Comparison of ENCODE assay signal across 18 mouse cellular contexts in genomic region chr16:5798188-5798587, GRCm38 (mm10).
A peak's percentile ranks its signal among the peaks of the same experiment; 100 is the strongest.
DNase-seq lines count a peak whose midpoint lies in the region; ATAC-seq and TF ChIP-seq lines count a peak whose summit lies in the region.
"Had no signal": no experiment of that assay in that cellular context is flagged by ENCODE, and none has a peak within 500 bp of the region (broad histone marks: within the 10 kb centered on the region; RNA-seq: fewer than 3 reads in every experiment).

No protein-coding gene starts in this region.

- TF ChIP-seq CTCF in intestine, postnatal 0 days (IDR thresholded peaks at IDR 0.05; ENCODE audit: low read depth), result no peak

- ATAC-seq in hindbrain, embryonic 13.5 days (ENCODE audit: low FRiP score), result peak; percentile 61
- no peak for ATAC-seq in hindbrain, embryonic 11.5 days (ENCODE audit: low FRiP score)
- peak; percentile 66; the same call in 1 of the 2 replicates for ATAC-seq in midbrain, embryonic 16.5 days
- ATAC-seq in intestine, postnatal 0 days, result no peak
- ATAC-seq in kidney, embryonic 15.5 days (replicated peaks; ENCODE audit: low FRiP score), result no peak
- ATAC-seq: activated CD4-positive, CD25-positive, alpha-beta regulatory T cell, adult 4 months; CD4-positive, CD25-positive, alpha-beta regulatory T cell, adult 4 months; intestine, embryonic 16.5 days; liver, embryonic 12.5 days had no signal

- no peaks in the 10 kb centered on the region for H3K9me3 ChIP-seq in hindbrain, embryonic 13.5 days
- no peaks in the 10 kb centered on the region for H3K9me3 ChIP-seq in hindbrain, embryonic 11.5 days (ENCODE audit: control insufficient read depth, low read length)
- no peaks in the 10 kb centered on the region for H3K9me3 ChIP-seq in midbrain, embryonic 16.5 days (replicated peaks; ENCODE audit: control insufficient read depth, low read length, poor library complexity, severe bottlenecking)
- no peaks in the 10 kb centered on the region for H3K9me3 ChIP-seq in intestine, postnatal 0 days (ENCODE audit: control insufficient read depth)
- no peaks in the 10 kb centered on the region for H3K9me3 ChIP-seq in kidney, embryonic 15.5 days (replicated peaks)
- H3K9me3 ChIP-seq: embryonic facial prominence, embryonic 10.5 days; megakaryocyte, embryonic 14.5 days had no signal

- DNase-seq in hindbrain, embryonic 11.5 days (ENCODE audit: low spot score), result no peak
- peak; percentile 82 for DNase-seq in cerebellum, adult 11-12 months
- DNase-seq in cerebellum, postnatal 25 days, result peak; percentile 72 to 82
- DNase-seq in frontal cortex, postnatal 36 days (ENCODE audit: low spot score in 2 of 2), result no peak
- DNase-seq: heart, adult 2 months; heart, postnatal 14 days; retina, postnatal 1 day; thymus, postnatal 36 days had no signal

- no peak overlapping the region for H3K4me3 ChIP-seq in hindbrain, embryonic 13.5 days
- no peak overlapping the region for H3K4me3 ChIP-seq in hindbrain, embryonic 11.5 days (ENCODE audit: low read depth, low read length)
- no peak overlapping the region for H3K4me3 ChIP-seq in midbrain, embryonic 16.5 days (ENCODE audit: low read depth, low read length)
- H3K4me3 ChIP-seq in intestine, postnatal 0 days (ENCODE audit: low read depth, low read length), result no peak overlapping the region
- no peak overlapping the region for H3K4me3 ChIP-seq in kidney, embryonic 15.5 days (replicated peaks)
- H3K4me3 ChIP-seq: embryonic facial prominence, embryonic 10.5 days; heart, adult 2 months; liver, embryonic 12.5 days; megakaryocyte, embryonic 14.5 days had no signal

- no peaks in the 10 kb centered on the region for H3K36me3 ChIP-seq in hindbrain, embryonic 13.5 days
- H3K36me3 ChIP-seq in hindbrain, embryonic 11.5 days (ENCODE audit: control insufficient read depth, insufficient read depth, low read length), result no peaks in the 10 kb centered on the region
- no peaks in the 10 kb centered on the region for H3K36me3 ChIP-seq in midbrain, embryonic 16.5 days (ENCODE audit: control insufficient read depth, insufficient read depth, low read length)
- H3K36me3 ChIP-seq in intestine, postnatal 0 days (ENCODE audit: control insufficient read depth, insufficient read depth), result no peaks in the 10 kb centered on the region
- no peaks in the 10 kb centered on the region for H3K36me3 ChIP-seq in kidney, embryonic 15.5 days
- H3K36me3 ChIP-seq: embryonic facial prominence, embryonic 10.5 days; liver, embryonic 12.5 days had no signal

- no peak overlapping the region for H3K4me2 ChIP-seq in hindbrain, embryonic 13.5 days
- no peak overlapping the region for H3K4me2 ChIP-seq in hindbrain, embryonic 11.5 days (replicated peaks; ENCODE audit: low read depth, low read length)
- H3K4me2 ChIP-seq in midbrain, embryonic 16.5 days (ENCODE audit: low read length), result no peak overlapping the region
- no peak overlapping the region for H3K4me2 ChIP-seq in intestine, postnatal 0 days (replicated peaks; ENCODE audit: low read depth)
- no peak overlapping the region for H3K4me2 ChIP-seq in kidney, embryonic 15.5 days
- H3K4me2 ChIP-seq: liver, embryonic 12.5 days had no signal

- WGBS in hindbrain, embryonic 13.5 days, result 34% methylated on average over 7 of the region's 7 CpGs
- 65% methylated on average over 7 of the region's 7 CpGs for WGBS in hindbrain, embryonic 11.5 days
- WGBS in midbrain, embryonic 16.5 days, result 24% methylated on average over 7 of the region's 7 CpGs
- WGBS in intestine, postnatal 0 days, result 64% methylated on average over 7 of the region's 7 CpGs
- WGBS in kidney, embryonic 15.5 days, result 68% methylated on average over 7 of the region's 7 CpGs

- no peaks in the 10 kb centered on the region for H3K27me3 ChIP-seq in hindbrain, embryonic 13.5 days
- H3K27me3 ChIP-seq in hindbrain, embryonic 11.5 days (ENCODE audit: control insufficient read depth, insufficient read depth, low read length), result no peaks in the 10 kb centered on the region
- no peaks in the 10 kb centered on the region for H3K27me3 ChIP-seq in midbrain, embryonic 16.5 days (ENCODE audit: control insufficient read depth, insufficient read depth, low read depth, low read length)
- no peaks in the 10 kb centered on the region for H3K27me3 ChIP-seq in intestine, postnatal 0 days (replicated peaks; ENCODE audit: control insufficient read depth, insufficient read depth, low read length)
- no peaks in the 10 kb centered on the region for H3K27me3 ChIP-seq in kidney, embryonic 15.5 days
- H3K27me3 ChIP-seq: liver, embryonic 12.5 days; megakaryocyte, embryonic 14.5 days had no signal

- peak overlapping the region; percentile 60 for H3K27ac ChIP-seq in hindbrain, embryonic 13.5 days
- no peak overlapping the region for H3K27ac ChIP-seq in hindbrain, embryonic 11.5 days (ENCODE audit: low read depth, low read length)
- peak overlapping the region; percentile 61 for H3K27ac ChIP-seq in midbrain, embryonic 16.5 days (ENCODE audit: low read length)
- no peak overlapping the region for H3K27ac ChIP-seq in intestine, postnatal 0 days (ENCODE audit: low read depth, low read length)
- H3K27ac ChIP-seq in kidney, embryonic 15.5 days, result no peak overlapping the region
- H3K27ac ChIP-seq: embryonic facial prominence, embryonic 10.5 days; heart, adult 2 months; liver, embryonic 12.5 days had no signal

- no peak overlapping the region for H3K9ac ChIP-seq in hindbrain, embryonic 13.5 days
- no peak overlapping the region for H3K9ac ChIP-seq in hindbrain, embryonic 11.5 days (ENCODE audit: low read depth, low read length)
- no peak overlapping the region for H3K9ac ChIP-seq in midbrain, embryonic 16.5 days (ENCODE audit: low read depth, low read length)
- no peak overlapping the region for H3K9ac ChIP-seq in intestine, postnatal 0 days (ENCODE audit: low read depth, low read length)
- H3K9ac ChIP-seq in kidney, embryonic 15.5 days, result no peak overlapping the region
- H3K9ac ChIP-seq: liver, embryonic 12.5 days had no signal

- peaks cover 14% of the 10 kb centered on the region for H3K4me1 ChIP-seq in hindbrain, embryonic 13.5 days (replicated peaks)
- H3K4me1 ChIP-seq in hindbrain, embryonic 11.5 days (replicated peaks; ENCODE audit: control insufficient read depth, insufficient read depth, low read length), result no peaks in the 10 kb centered on the region
- H3K4me1 ChIP-seq in midbrain, embryonic 16.5 days (ENCODE audit: control insufficient read depth, insufficient read depth, low read length), result peaks cover 13% of the 10 kb centered on the region
- H3K4me1 ChIP-seq in intestine, postnatal 0 days (replicated peaks; ENCODE audit: control insufficient read depth, insufficient read depth, low read length), result no peaks in the 10 kb centered on the region
- no peaks in the 10 kb centered on the region for H3K4me1 ChIP-seq in kidney, embryonic 15.5 days
- H3K4me1 ChIP-seq: embryonic facial prominence, embryonic 10.5 days; liver, embryonic 12.5 days; megakaryocyte, embryonic 14.5 days had no signal

Comparison
In these comparisons a context has a peak if more than half of its experiments do, and no peak if none do; other contexts are left out.
1. ATAC-seq: peak in hindbrain, embryonic 13.5 days (single experiment) and midbrain, embryonic 16.5 days (single experiment); none in hindbrain, embryonic 11.5 days (single experiment), intestine, postnatal 0 days (single experiment) and kidney, embryonic 15.5 days (single experiment).
2. H3K27ac ChIP-seq: peak in hindbrain, embryonic 13.5 days (single experiment) and midbrain, embryonic 16.5 days (single experiment); none in hindbrain, embryonic 11.5 days (single experiment), intestine, postnatal 0 days (single experiment) and kidney, embryonic 15.5 days (single experiment).
3. DNase-seq: peak in cerebellum, adult 11-12 months (single experiment) and cerebellum, postnatal 25 days (2 of 2); none in hindbrain, embryonic 11.5 days (single experiment) and frontal cortex, postnatal 36 days (0 of 2).